Mouse (Mus musculus): ENCODE measurements at regions not wholly inside any gene's neighbourhood (a gene's known extent, or its start where the extent isn't known, plus 50 kb on each side); places are given as distances from the start of the nearest gene placed in this dataset.

DNA sequence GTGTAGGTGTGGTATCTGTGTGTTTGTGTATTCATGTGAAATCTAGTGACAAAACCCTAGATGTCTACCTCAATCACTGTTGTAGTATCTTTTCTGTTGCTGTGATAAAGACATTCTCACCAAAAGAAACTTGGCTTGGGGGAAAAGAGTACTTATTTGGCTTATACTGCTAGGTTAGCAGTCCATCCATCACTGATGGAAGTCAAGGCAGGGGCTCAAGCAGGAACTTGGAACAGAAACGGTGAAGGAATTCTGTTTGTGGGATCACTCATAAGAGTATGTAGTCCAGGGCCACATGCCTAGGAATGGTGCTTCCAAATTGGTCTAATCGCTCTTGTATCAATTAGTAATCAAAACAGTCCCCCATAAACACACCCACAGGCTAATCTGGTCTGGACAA lies 423.6 kb downstream of the Actr3 start:
- no peak overlapping the region for H3K4me3 ChIP-seq (replicated peaks; ENCODE audit: low read length)
- no peak overlapping the region for H3K4me2 ChIP-seq (ENCODE audit: low read length)
- no peaks in the 10 kb centered on the region for H3K36me3 ChIP-seq (ENCODE audit: control insufficient read depth, insufficient read depth)
- ATAC-seq, result no peak
- WGBS, result 86% methylated on average over 2 of the region's 2 CpGs
- no peaks in the 10 kb centered on the region for H3K27me3 ChIP-seq (replicated peaks; ENCODE audit: control insufficient read depth, insufficient read depth, low read length)
- no peak overlapping the region for H3K9ac ChIP-seq (replicated peaks; ENCODE audit: low read depth, low read length)
- no peaks in the 10 kb centered on the region for H3K4me1 ChIP-seq (replicated peaks; ENCODE audit: control insufficient read depth, insufficient read depth, low read length)
- H3K9me3 ChIP-seq (ENCODE audit: control insufficient read depth, low read length), result no peaks in the 10 kb centered on the region
- no peak overlapping the region for H3K27ac ChIP-seq (ENCODE audit: low read length)

DNA sequence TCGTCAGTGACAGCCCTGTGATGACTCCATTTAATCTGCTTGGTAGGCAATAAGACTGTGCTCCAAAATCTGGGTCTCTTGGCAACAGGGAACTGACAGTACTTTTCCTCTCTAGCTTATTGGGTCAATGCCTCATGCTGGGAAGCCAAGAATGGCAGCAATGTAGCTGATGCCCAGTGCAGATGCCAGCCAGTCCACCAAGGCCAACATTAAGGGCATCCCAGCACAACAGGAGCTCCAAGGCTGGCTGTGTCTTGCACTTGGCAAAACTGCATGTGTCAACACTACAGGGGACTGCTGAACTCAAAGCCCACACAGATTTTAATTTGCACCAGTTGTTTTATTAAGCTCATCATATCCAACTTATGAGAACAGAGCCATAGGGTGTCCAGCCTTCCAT lies 437.9 kb downstream of the Actr3 start:
- WGBS, result 68% methylated on average over 1 of the region's 1 CpGs
- Histone ChIP-seq H3K27me3 (replicated peaks; ENCODE audit: control insufficient read depth, insufficient read depth, low read length) (no peaks in the 10 kb centered on the region), H3K9ac (replicated peaks; ENCODE audit: low read depth, low read length) (no peak overlapping the region), H3K4me1 (replicated peaks; ENCODE audit: control insufficient read depth, insufficient read depth, low read length) (no peaks in the 10 kb centered on the region), H3K36me3 (ENCODE audit: control insufficient read depth, insufficient read depth) (no peaks in the 10 kb centered on the region), H3K4me2 (ENCODE audit: low read length) (no peak overlapping the region), H3K4me3 (replicated peaks; ENCODE audit: low read length) (no peak overlapping the region), H3K9me3 (ENCODE audit: control insufficient read depth, low read length) (no peaks in the 10 kb centered on the region), H3K27ac (ENCODE audit: low read length) (no peak overlapping the region)
- ATAC-seq, result no peak

DNA sequence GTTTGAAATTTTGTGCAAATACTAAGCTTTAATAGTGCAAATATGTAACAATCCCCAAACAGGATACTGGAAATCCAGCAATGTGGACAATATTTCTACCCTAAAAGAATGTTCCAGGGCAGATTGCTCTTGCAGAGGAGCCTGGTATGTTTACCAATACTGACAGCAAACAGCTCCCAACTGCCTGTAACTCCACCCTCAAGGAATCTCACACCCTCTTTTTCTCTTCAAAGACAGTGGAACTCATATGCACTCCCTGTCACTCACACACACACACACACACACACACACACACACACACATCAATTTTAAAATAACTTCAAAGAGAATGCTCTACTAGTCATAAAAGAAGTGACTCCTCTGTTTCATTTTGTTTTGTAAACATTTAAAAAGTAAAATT lies 484.7 kb downstream of the Actr3 start:
- H3K27ac ChIP-seq (ENCODE audit: low read length), result no peak overlapping the region
- no peak overlapping the region for H3K4me2 ChIP-seq (ENCODE audit: low read length)
- no peak overlapping the region for H3K4me3 ChIP-seq (replicated peaks; ENCODE audit: low read length)
- H3K4me1 ChIP-seq (replicated peaks; ENCODE audit: control insufficient read depth, insufficient read depth, low read length), result no peaks in the 10 kb centered on the region
- H3K36me3 ChIP-seq (ENCODE audit: control insufficient read depth, insufficient read depth), result no peaks in the 10 kb centered on the region
- H3K9ac ChIP-seq (replicated peaks; ENCODE audit: low read depth, low read length), result no peak overlapping the region
- no peaks in the 10 kb centered on the region for H3K27me3 ChIP-seq (replicated peaks; ENCODE audit: control insufficient read depth, insufficient read depth, low read length)
- ATAC-seq, result no peak
- H3K9me3 ChIP-seq (ENCODE audit: control insufficient read depth, low read length), result no peaks in the 10 kb centered on the region

GRCm38 (mm10) chr1:124904373-124904772 lies 531.2 kb downstream of the Actr3 start:
- Histone ChIP-seq H3K4me2 (ENCODE audit: low read length) (no peak overlapping the region), H3K36me3 (ENCODE audit: control insufficient read depth, insufficient read depth) (no peaks in the 10 kb centered on the region), H3K4me1 (replicated peaks; ENCODE audit: control insufficient read depth, insufficient read depth, low read length) (no peaks in the 10 kb centered on the region), H3K9ac (replicated peaks; ENCODE audit: low read depth, low read length) (no peak overlapping the region), H3K9me3 (ENCODE audit: control insufficient read depth, low read length) (no peaks in the 10 kb centered on the region), H3K27ac (ENCODE audit: low read length) (no peak overlapping the region), H3K4me3 (replicated peaks; ENCODE audit: low read length) (no peak overlapping the region), H3K27me3 (replicated peaks; ENCODE audit: control insufficient read depth, insufficient read depth, low read length) (no peaks in the 10 kb centered on the region)
- no peak for ATAC-seq

- Histone ChIP-seq H3K27ac (ENCODE audit: low read length) (no peak overlapping the region), H3K4me1 (replicated peaks; ENCODE audit: control insufficient read depth, insufficient read depth, low read length) (no peaks in the 10 kb centered on the region), H3K27me3 (replicated peaks; ENCODE audit: control insufficient read depth, insufficient read depth, low read length) (no peaks in the 10 kb centered on the region), H3K36me3 (ENCODE audit: control insufficient read depth, insufficient read depth) (no peaks in the 10 kb centered on the region), H3K4me2 (ENCODE audit: low read length) (no peak overlapping the region), H3K9me3 (ENCODE audit: control insufficient read depth, low read length) (no peaks in the 10 kb centered on the region), H3K4me3 (replicated peaks; ENCODE audit: low read length) (no peak overlapping the region), H3K9ac (replicated peaks; ENCODE audit: low read depth, low read length) (no peak overlapping the region)
- ATAC-seq, result no peak
- 89% methylated on average over 3 of the region's 3 CpGs for WGBS
Measured at GRCm38 (mm10) chr1:124871148-124871547, 564.4 kb downstream of the Actr3 start.

DNA sequence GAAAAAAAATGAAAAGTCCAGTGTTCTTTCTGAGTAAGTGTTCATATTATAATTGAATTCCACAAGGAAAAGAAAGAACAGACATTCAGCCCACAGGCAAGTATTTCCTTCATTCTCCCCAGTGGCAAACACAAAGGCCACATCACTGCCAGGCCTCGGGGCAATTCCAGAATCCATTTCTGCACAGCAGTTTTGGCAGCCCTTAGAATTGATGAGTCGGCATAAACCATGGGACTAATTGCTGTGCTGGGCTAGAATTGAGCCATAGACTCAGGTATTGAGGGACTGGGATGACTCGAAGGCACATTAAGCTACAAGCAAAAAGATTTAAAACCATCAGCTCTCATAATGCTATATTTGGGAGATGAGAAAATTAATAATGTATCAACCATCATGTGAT lies 569.3 kb downstream of the Actr3 start:
- Histone ChIP-seq H3K4me2 (ENCODE audit: low read length) (no peak overlapping the region), H3K27me3 (replicated peaks; ENCODE audit: control insufficient read depth, insufficient read depth, low read length) (no peaks in the 10 kb centered on the region), H3K4me3 (replicated peaks; ENCODE audit: low read length) (no peak overlapping the region), H3K9ac (replicated peaks; ENCODE audit: low read depth, low read length) (no peak overlapping the region), H3K27ac (ENCODE audit: low read length) (no peak overlapping the region), H3K9me3 (ENCODE audit: control insufficient read depth, low read length) (no peaks in the 10 kb centered on the region), H3K4me1 (replicated peaks; ENCODE audit: control insufficient read depth, insufficient read depth, low read length) (no peaks in the 10 kb centered on the region), H3K36me3 (ENCODE audit: control insufficient read depth, insufficient read depth) (no peaks in the 10 kb centered on the region)
- ATAC-seq, result no peak
- 70% methylated on average over 3 of the region's 3 CpGs for WGBS

DNA sequence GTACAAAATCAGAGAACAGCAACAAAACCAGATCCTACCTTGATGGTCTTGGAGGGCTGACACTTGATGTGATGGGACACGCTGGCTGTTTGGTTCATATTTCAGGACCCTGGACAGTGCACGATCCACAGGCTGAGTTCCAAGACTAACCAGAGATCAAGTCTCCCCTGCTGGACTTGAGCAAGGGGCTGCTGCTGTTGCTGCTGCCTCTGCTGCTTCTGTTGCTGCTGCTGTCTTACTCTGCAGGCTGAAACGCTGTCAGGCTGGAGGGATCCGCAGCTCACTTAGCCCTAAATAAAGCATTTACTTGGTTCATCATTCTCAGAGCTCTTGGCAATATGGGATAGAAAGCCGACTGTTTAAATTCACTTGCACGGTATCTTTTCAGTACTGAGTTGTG lies 589.8 kb downstream of the Actr3 start:
- H3K9ac ChIP-seq (replicated peaks; ENCODE audit: low read depth, low read length), result no peak overlapping the region
- no peak for ATAC-seq
- H3K9me3 ChIP-seq (ENCODE audit: control insufficient read depth, low read length), result no peaks in the 10 kb centered on the region
- no peak overlapping the region for H3K27ac ChIP-seq (ENCODE audit: low read length)
- no peaks in the 10 kb centered on the region for H3K27me3 ChIP-seq (replicated peaks; ENCODE audit: control insufficient read depth, insufficient read depth, low read length)
- H3K4me3 ChIP-seq (replicated peaks; ENCODE audit: low read length), result no peak overlapping the region
- H3K4me1 ChIP-seq (replicated peaks; ENCODE audit: control insufficient read depth, insufficient read depth, low read length), result no peaks in the 10 kb centered on the region
- H3K36me3 ChIP-seq (ENCODE audit: control insufficient read depth, insufficient read depth), result no peaks in the 10 kb centered on the region
- H3K4me2 ChIP-seq (ENCODE audit: low read length), result no peak overlapping the region
- WGBS, result 50% methylated on average over 6 of the region's 6 CpGs

GRCm38 (mm10) chr1:124825717-124826116 lies 609.8 kb downstream of the Actr3 start:
- no peaks in the 10 kb centered on the region for H3K27me3 ChIP-seq (replicated peaks; ENCODE audit: control insufficient read depth, insufficient read depth, low read length)
- peak; percentile 54; the same call in 1 of the 2 replicates for ATAC-seq
- no peak overlapping the region for H3K27ac ChIP-seq (ENCODE audit: low read length)
- no peak overlapping the region for H3K4me2 ChIP-seq (ENCODE audit: low read length)
- no peak overlapping the region for H3K9ac ChIP-seq (replicated peaks; ENCODE audit: low read depth, low read length)
- no peaks in the 10 kb centered on the region for H3K36me3 ChIP-seq (ENCODE audit: control insufficient read depth, insufficient read depth)
- no peaks in the 10 kb centered on the region for H3K4me1 ChIP-seq (replicated peaks; ENCODE audit: control insufficient read depth, insufficient read depth, low read length)
- H3K4me3 ChIP-seq (replicated peaks; ENCODE audit: low read length), result no peak overlapping the region
- 84% methylated on average over 7 of the region's 7 CpGs for WGBS
- no peaks in the 10 kb centered on the region; the same call in 1 of the 2 replicates for H3K9me3 ChIP-seq (ENCODE audit: control insufficient read depth, low read length)

GRCm38 (mm10) chr1:124793026-124793425 lies 642.5 kb downstream of the Actr3 start:
- no peak overlapping the region for H3K27ac ChIP-seq (ENCODE audit: low read length)
- no peak overlapping the region for H3K4me3 ChIP-seq (replicated peaks; ENCODE audit: low read length)
- no peaks in the 10 kb centered on the region for H3K27me3 ChIP-seq (replicated peaks; ENCODE audit: control insufficient read depth, insufficient read depth, low read length)
- no peak for ATAC-seq
- no peak overlapping the region for H3K4me2 ChIP-seq (ENCODE audit: low read length)
- no peak overlapping the region for H3K9ac ChIP-seq (replicated peaks; ENCODE audit: low read depth, low read length)
- WGBS, result 39% methylated on average over 2 of the region's 2 CpGs
- no peaks in the 10 kb centered on the region for H3K4me1 ChIP-seq (replicated peaks; ENCODE audit: control insufficient read depth, insufficient read depth, low read length)
- H3K9me3 ChIP-seq (ENCODE audit: control insufficient read depth, low read length), result no peaks in the 10 kb centered on the region
- H3K36me3 ChIP-seq (ENCODE audit: control insufficient read depth, insufficient read depth), result no peaks in the 10 kb centered on the region

- H3K9me3 ChIP-seq (ENCODE audit: control insufficient read depth, low read length), result no peaks in the 10 kb centered on the region
- ATAC-seq, result no peak
- H3K27ac ChIP-seq (ENCODE audit: low read length), result no peak overlapping the region
- H3K4me1 ChIP-seq (replicated peaks; ENCODE audit: control insufficient read depth, insufficient read depth, low read length), result no peaks in the 10 kb centered on the region
- H3K4me3 ChIP-seq (replicated peaks; ENCODE audit: low read length), result no peak overlapping the region
- H3K4me2 ChIP-seq (ENCODE audit: low read length), result no peak overlapping the region
- H3K36me3 ChIP-seq (ENCODE audit: control insufficient read depth, insufficient read depth), result no peaks in the 10 kb centered on the region
- no peak overlapping the region for H3K9ac ChIP-seq (replicated peaks; ENCODE audit: low read depth, low read length)
- no peaks in the 10 kb centered on the region for H3K27me3 ChIP-seq (replicated peaks; ENCODE audit: control insufficient read depth, insufficient read depth, low read length)
- WGBS, result 81% methylated on average over 2 of the region's 2 CpGs
Measured at GRCm38 (mm10) chr1:124790646-124791045, 644.9 kb downstream of the Actr3 start.
